Mouse (Mus musculus) embryonic fibroblast, embryonic 13.5 days (primary cell): ENCODE measurements at regions not wholly inside any gene's neighbourhood (a gene's known extent, or its start where the extent isn't known, plus 50 kb on each side); places are given as distances from the start of the nearest gene placed in this dataset.

Experiments
- CTCF ChIP-seq: IDR thresholded peaks from 2 replicates; pipeline ENCODE4 v1.5.1; 2011; ENCODE audit warnings: mild to moderate bottlenecking, control low read depth, low read length, moderate library complexity, borderline replicate concordance; ENCODE audit not compliant: insufficient read depth
- POLR2A ChIP-seq: IDR thresholded peaks from 2 replicates; pipeline ENCODE4 v1.6.1; 2011; ENCODE audit warnings: low read depth, mild to moderate bottlenecking, control low read depth, low read length, moderate library complexity

- TF ChIP-seq POLR2A, result no peak
- TF ChIP-seq CTCF, result no peak
Observed at GRCm38 (mm10) chr3:38795646-38796301, 91.0 kb upstream of the Fat4 start.
